Mouse (Mus musculus) CD4-positive, CD25-positive, alpha-beta regulatory T cell, adult 4 months (primary cell): ENCODE measurements around the gene Wdr37. TPM values are rescaled to one million over a fixed set of nuclear protein-coding genes. Genes with fewer than 3 reads are reported as not detected.
"Not testable (repeated sequence)": the region's sequence is repeated elsewhere in the genome, so short reads cannot be mapped to it uniquely, and the experiment has no call there.

Source experiments
- ATAC-seq: one replicate; pipeline ENCODE4 v1.8.0; 2017
- polyA plus RNA-seq, 2 experiments: library from polyadenylated mRNA; unstranded; fragments of 100-300 nt; shearing (Covaris generic); gene quantifications; one replicate each; pipeline ENCODE4 v1.2.1; 2017

Gene Wdr37
- polyA plus RNA-seq = 10 to 100 TPM; 40.3 to 48.3 TPM

GRCm38 (mm10) chr13:8871314-8871962 is at the start of gene Wdr37:
TSS of gene Wdr37 (minus strand) at chr13:8871909.
- ATAC-seq = no peak

- not testable (repeated sequence) for ATAC-seq
Observed at GRCm38 (mm10) chr13:8913890-8914289, 42.2 kb upstream of the Wdr37 start.

GRCm38 (mm10) chr13:8905986-8906385 is 34.3 kb upstream of the Wdr37 start:
- ATAC-seq = not testable (repeated sequence)

GRCm38 (mm10) chr13:8888603-8889002 is 16.9 kb upstream of the Wdr37 start:
- no peak for ATAC-seq

GRCm38 (mm10) chr13:8886185-8886560 is 14.5 kb upstream of the Wdr37 start:
- ATAC-seq = no peak

GRCm38 (mm10) chr13:8885445-8886184 is 13.9 kb upstream of the Wdr37 start, which contains the start of gene Idi1:
TSS of gene Idi1 (plus strand) at chr13:8885501.
- peak; percentile 94 for ATAC-seq

- not testable (repeated sequence) for ATAC-seq
Observed at GRCm38 (mm10) chr13:8883870-8884269, 12.2 kb upstream of the Wdr37 start.

- no peak for ATAC-seq
Observed at GRCm38 (mm10) chr13:8881611-8882010, 9.9 kb upstream of the Wdr37 start.

GRCm38 (mm10) chr13:8873776-8874175 is 2.1 kb upstream of the Wdr37 start:
- no peak for ATAC-seq

GRCm38 (mm10) chr13:8870510-8871313 is 997 bp downstream of the Wdr37 start:
- peak; percentile 79 for ATAC-seq

- peak; percentile 66 for ATAC-seq
Observed at GRCm38 (mm10) chr13:8870160-8870509, 1.6 kb downstream of the Wdr37 start.

GRCm38 (mm10) chr13:8869578-8870157 is 2.0 kb downstream of the Wdr37 start:
- no peak for ATAC-seq

- ATAC-seq = no peak
Observed at GRCm38 (mm10) chr13:8866612-8867011, 5.1 kb downstream of the Wdr37 start.

- no peak for ATAC-seq
Observed at GRCm38 (mm10) chr13:8864990-8865389, 6.7 kb downstream of the Wdr37 start.

- ATAC-seq = no peak
Observed at GRCm38 (mm10) chr13:8860861-8861260, 10.8 kb downstream of the Wdr37 start.

GRCm38 (mm10) chr13:8858453-8858852 is 13.3 kb downstream of the Wdr37 start:
- no peak for ATAC-seq

- no peak for ATAC-seq
Observed at GRCm38 (mm10) chr13:8854769-8855168, 16.9 kb downstream of the Wdr37 start.

- no peak for ATAC-seq
Observed at GRCm38 (mm10) chr13:8853424-8853823, 18.3 kb downstream of the Wdr37 start.

- no peak for ATAC-seq
Observed at GRCm38 (mm10) chr13:8849311-8849710, 22.4 kb downstream of the Wdr37 start.

GRCm38 (mm10) chr13:8847702-8848101 is 24.0 kb downstream of the Wdr37 start:
- peak; percentile 69 for ATAC-seq

GRCm38 (mm10) chr13:8842273-8842672 is 29.4 kb downstream of the Wdr37 start:
- ATAC-seq = no peak

- not testable (repeated sequence) for ATAC-seq
Observed at GRCm38 (mm10) chr13:8841846-8842245, 29.9 kb downstream of the Wdr37 start.

- peak; percentile 29 for ATAC-seq
Observed at GRCm38 (mm10) chr13:8840941-8841340, 30.8 kb downstream of the Wdr37 start.
